Mouse (Mus musculus) erythroblast, embryonic 14.5 days (primary cell): ENCODE measurements around the gene Bbs4.

Experiments used
- GATA1 ChIP-seq: IDR thresholded peaks from 2 replicates; pipeline ENCODE4 v1.6.1; 2012; ENCODE audit warnings: low read length, inconsistent platforms, mixed read lengths
- TAL1 ChIP-seq: IDR thresholded peaks from 3 replicates; pipeline ENCODE4 v1.6.1; 2012; ENCODE audit warnings: low read length, inconsistent platforms, mixed read lengths

DNA sequence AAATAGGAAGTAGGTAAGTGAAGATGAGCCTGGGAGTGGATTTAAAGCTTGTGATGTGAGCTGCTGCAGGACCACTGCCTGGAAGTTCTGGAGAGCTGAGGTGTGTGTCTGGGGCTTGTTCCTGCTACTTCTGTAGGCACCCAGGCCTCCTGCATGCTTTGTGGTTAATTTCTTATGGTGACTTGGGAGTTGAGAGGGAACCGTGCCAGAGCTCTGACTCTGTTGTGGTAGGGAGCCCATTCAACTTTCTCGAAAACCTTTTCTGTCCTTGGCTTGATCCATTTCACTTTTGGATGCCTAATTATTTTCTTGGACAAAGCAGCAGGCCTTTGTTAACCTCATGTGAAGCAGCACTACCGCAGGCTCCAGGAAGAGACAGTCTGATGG is 42.0 kb downstream of the Bbs4 start:
- TF ChIP-seq GATA1 (no peak), TAL1 (no peak)
